Mouse (Mus musculus): ENCODE data around the gene Gm27179.
"Not testable (repeated sequence)": the region's sequence is repeated elsewhere in the genome, so short reads cannot be mapped to it uniquely, and the experiment has no call there.

Gm27179 gene

DNA sequence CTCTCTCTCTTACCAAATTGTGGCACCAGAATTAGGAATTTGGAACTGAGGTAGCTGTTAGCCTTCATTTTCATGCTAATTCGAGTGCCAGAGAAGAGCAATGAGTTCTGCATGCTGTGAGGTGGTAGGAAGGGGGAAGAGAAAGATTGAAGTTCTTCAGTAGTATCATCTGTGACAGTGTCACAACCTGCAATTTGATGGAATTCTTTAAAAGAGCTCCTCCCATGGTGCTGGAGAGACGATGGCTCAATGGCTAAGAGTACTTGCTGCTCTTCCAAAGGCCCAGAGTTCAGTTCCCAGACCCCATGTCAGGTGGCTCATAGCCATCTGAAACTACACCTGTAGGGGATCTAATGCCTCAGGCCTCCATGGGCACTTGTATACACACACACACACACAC lies at the start of gene Gm27179:
Gm27179 (minus strand) TSS at position 101 of the 400 bp plus-strand sequence.
- not testable (repeated sequence) for DNase-seq (ENCODE audit: low spot score in 2 of 2)

DNA sequence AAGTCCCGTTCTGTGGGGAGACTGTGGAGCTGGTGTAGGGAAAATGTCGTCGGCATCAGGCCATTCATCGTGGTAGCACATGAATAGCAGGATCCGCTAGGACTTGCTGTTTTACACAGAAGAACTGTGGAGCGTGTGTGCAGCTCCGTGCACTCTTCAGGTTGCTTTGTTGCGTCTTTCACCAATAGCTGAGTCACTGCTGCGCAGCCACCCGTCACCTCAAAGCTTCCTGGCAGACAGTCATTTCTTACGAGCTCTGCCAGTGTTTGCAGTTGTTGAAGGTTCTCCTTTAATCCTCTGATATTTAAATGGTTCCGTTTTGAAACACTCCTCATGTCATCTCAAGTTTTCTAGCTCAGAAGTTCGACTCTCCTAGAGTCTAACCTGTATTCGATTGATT lies 45.2 kb upstream of the Gm27179 start:
- not testable (repeated sequence) for DNase-seq (ENCODE audit: low spot score in 2 of 2)

DNA sequence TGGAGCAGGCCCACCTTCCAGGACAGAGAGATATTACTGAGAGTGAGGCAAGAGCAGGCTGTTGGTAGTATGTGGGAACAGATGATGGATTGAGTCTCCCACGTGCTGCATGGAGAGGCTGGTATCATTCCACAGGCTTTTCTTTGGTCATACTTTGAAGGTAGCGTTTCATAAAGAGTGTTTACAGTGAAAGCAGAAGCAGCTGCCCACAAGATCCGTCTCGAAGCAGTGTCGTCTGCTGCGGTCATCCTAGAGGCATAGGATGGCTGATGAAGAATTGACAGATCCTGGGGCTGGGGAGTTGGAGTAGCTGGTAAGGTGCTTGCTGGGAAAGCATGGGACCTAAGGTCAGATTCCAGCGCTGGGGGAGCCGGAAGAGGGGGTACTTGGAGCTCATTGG lies 44.5 kb upstream of the Gm27179 start:
- not testable (repeated sequence) for DNase-seq (ENCODE audit: low spot score in 2 of 2)

DNA sequence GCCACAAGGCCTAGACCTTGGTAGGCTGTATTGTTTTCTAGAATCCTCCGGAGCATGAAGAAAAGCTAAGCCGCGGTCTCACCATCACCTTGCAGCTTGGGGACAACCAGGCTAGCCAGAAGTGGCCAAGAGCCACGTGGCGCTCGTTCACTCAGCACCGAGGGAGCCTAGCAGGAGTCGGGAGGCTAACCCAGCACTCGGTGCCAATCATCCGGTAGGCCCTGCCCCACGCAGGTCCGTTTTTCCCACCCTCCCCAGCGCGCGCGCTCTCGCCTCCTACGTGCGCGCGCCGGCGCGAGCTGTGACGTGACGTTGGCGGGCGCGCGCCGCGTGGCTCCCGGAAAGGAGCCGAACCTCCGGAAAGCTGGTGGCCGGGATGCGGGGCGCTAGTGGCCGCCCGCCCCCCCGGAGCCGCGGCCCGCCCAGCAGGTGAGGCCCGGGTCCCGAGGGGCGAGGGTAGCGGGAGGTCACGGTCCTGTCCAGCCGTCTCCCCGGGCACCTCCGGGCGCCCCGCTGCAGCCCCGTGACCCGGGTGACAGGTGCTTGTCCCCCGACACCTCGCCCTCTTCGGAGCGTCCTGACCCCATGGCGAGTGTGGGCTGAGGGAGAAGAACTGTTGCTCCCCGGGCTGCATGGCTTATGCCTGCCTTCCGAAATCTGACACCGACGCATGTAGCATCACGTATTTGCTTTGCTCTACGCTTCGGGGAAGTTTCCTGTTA lies 42.9 kb upstream of the Gm27179 start, which contains the start of gene Entpd4b:
Entpd4b (plus strand) TSS at position 315 of the 722 bp plus-strand sequence.
- DNase-seq (ENCODE audit: low spot score in 2 of 2), result not testable (repeated sequence)

DNA sequence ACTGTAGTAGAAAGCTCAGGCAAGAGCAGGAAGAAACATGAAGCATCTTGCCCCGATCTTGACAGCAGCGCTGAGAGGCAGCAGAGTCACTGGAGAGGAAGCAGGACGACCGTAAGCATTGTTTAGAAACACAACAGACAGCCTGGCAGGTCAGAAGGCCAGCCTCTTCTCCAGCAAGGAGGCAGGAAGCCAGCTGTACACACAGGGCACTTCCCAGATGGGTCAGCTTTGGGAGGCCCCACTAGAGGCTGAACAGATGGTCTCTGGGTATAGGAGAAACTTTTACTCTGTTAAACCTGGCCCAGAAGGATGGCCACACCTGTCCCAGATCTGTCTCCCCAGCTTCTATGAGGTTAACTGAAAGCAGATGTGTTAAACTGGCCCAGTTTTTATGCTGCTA lies 35.0 kb upstream of the Gm27179 start:
- not testable (repeated sequence) for DNase-seq (ENCODE audit: low spot score in 2 of 2)

DNA sequence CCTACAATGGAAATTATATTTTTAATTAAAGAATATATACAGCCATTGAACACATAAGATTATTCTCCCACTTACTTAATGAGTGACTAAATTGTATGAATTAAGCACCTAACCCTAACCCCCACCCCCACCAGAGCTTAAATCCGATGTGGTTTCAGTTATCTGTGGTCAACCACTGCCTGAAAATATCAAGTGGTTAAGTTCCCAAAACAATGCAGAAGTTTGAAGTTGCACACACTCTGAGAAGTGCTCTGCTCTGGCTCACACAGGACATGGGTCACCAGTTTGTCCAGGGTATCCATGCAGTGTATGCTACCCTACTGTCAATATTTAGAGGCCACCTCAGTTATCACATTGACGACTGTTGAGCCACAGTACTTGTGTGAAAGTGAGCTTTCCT lies 32.7 kb upstream of the Gm27179 start:
- not testable (repeated sequence) for DNase-seq (ENCODE audit: low spot score in 2 of 2)

DNA sequence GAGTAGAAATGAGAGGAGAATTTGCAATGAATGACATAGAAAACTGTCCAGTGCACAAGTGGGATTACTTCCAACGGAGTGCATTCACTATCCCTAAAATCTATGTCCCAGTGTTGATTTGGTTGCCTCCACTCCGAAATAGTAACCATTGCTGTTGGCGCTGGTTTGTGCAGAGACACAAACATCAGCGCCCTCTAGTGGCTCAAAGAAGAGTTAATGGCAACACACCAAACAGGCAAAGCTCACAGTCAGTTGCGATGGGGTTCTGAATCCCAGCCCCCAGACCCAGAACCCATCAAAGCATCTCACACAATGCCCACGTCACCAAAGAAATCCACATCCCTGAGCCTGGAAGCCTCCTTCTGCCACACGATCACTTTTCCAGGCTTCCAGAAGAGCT lies 31.7 kb upstream of the Gm27179 start:
- DNase-seq (ENCODE audit: low spot score in 2 of 2), result not testable (repeated sequence)

DNA sequence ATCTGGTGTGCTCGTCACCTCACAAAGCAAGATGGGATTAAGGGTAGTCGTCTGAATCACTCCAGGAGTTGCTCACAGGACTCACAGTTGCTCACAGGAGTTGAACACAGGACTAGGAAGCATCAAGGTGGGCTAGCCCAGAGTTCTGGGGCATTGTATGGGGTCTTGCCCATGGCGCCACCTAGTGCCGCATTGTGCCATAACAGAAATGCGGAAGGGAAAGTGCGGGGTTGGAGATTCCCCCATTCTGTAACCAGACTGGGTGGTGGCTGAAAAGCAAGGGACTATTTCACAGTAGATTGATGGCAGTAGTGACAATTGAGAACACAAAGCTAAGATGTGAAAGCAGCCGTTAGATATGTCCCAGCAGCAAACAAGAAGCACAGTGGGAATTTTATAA lies 30.3 kb upstream of the Gm27179 start:
- not testable (repeated sequence) for DNase-seq (ENCODE audit: low spot score in 2 of 2)

DNA sequence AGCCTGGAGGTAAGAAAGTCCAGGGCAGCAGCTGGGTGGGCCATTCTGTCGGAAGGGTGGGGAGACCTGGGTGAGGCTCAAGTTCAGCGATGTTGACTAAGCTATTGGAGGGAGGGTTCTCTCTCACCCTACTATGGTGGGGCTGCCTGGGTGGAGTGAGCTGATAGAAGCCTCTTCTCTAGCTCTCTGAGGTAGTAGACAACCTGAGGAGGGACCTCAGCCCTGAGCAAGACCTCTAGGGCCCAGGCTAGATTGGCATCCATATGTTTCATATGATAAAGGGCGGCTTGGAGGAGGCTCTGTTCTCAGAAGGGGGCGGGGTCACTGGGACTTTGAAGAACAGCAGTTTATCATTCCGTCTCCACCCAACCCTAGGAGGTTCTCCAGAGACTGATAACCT lies 27.8 kb upstream of the Gm27179 start:
- not testable (repeated sequence) for DNase-seq (ENCODE audit: low spot score in 2 of 2)

DNA sequence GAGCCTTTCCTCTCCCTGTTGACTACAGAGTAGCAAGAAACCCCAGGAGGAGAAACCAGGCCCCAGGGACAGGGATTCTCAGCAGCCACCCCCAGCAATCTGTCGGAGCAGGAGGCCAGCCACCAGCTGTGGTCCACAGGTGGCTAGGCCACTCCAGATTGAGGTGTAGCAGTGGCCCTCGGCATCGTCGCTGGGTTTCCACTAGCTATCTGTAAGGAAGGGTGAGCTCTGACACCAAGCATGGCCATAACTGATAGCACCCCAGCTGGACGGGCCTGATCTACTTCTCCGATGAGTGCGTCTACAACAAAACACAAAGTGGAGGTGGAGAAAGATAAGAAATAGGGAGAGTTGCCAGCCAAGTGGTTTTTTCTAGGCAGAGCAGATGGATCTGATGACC lies 24.2 kb upstream of the Gm27179 start:
- not testable (repeated sequence) for DNase-seq (ENCODE audit: low spot score in 2 of 2)

DNA sequence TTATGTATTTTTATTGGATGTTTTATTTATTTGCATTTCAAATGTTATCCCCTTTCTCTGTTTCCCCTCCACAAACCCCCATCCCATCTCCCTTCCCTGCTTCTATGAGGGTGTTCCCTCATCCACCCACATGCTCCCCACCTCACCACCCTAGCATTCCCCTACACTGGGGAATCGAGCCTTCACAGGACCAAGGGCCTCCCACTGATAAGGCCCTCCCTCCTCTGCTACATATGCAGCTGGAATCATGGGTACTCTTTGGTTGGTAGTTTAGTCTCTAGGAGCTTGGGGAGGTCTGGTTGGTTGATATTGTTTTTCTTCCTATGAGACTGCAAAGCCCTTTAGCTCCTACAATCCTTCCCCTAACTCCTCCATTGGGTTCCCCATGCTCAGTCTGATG lies 13.9 kb upstream of the Gm27179 start:
- DNase-seq (ENCODE audit: low spot score in 2 of 2), result not testable (repeated sequence)

DNA sequence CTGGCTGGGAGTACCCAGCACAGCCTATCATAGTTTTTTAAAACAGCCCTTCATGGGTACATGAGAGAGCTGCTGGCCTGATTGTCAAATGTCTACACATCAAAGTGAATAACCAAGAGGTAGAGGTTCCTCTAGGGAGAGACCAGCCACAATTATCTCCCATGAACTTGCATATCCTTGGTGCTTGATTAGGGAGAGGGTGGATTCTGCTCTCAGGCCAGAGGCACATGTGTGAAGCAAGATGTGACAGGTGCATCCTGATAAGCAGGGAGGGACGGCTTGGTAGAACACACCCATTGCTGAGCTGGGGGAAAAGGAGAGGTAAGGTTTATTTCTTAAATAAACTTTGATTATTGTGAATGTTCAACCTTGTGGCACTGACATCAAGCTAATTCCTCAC lies 10.7 kb upstream of the Gm27179 start:
- not testable (repeated sequence) for DNase-seq (ENCODE audit: low spot score in 2 of 2)

DNA sequence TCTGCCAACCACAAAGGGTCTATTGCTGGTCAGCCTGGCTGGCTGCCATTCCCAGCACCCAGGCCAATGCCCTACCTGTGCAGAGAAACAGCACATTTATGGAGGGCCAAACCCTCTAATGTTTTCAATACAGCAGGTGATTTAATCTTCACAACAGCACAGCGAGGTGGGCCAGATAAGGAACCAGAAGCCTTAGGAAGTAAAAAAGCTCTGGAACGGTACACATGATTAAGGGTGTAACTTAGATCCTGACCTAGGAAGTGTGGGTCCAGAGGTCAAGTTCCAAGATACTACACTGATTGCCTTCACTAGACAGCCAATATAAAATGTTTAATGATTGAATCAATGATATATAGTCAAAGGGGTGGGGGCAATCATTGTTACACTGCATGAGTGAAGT lies 8.5 kb upstream of the Gm27179 start:
- not testable (repeated sequence) for DNase-seq (ENCODE audit: low spot score in 2 of 2)

DNA sequence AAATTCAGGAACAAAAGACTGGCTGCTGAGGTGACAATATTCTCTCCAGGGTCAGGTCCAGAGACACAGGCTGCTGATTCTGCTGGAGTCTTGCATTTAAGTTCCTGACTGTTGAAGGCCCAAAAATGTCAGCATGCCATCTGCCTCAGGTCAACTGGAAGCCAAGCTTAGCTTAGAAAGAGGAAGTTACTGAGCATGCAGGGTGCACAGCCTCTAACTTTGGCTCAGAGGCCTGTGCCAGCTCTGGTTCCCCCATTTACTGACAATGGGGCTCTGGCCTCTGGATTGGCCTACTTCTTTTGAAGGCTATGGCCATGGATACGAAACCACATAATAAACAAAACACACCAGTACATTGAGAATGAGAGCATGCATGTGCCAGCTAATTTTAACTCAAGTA lies 5.3 kb downstream of the Gm27179 start:
- not testable (repeated sequence) for DNase-seq (ENCODE audit: low spot score in 2 of 2)

DNA sequence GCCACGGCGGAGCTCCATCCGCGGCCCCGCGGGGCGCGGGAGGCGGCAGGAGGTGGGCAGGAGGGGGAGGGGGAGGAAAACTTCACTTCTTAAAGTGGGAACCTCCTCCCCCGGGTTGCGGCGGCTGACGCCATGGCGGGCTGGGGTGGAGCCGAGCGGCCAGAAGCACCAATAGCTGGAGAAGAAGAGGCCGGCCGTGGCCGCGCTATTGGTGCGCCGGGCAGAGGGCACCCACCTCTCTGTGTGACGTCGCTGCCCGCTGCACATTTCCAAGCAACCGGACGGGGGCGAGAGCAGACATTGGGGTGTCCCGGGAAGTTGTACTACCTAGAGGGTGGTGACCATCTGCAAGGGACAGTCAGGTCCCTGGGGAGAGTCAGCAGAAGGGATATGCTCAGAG lies 9.2 kb downstream of the Gm27179 start, which contains the start of gene Gm16867:
Gm16867 (minus strand) TSS at position 189 of the 400 bp plus-strand sequence.
- not testable (repeated sequence) for DNase-seq (ENCODE audit: low spot score in 2 of 2)

DNA sequence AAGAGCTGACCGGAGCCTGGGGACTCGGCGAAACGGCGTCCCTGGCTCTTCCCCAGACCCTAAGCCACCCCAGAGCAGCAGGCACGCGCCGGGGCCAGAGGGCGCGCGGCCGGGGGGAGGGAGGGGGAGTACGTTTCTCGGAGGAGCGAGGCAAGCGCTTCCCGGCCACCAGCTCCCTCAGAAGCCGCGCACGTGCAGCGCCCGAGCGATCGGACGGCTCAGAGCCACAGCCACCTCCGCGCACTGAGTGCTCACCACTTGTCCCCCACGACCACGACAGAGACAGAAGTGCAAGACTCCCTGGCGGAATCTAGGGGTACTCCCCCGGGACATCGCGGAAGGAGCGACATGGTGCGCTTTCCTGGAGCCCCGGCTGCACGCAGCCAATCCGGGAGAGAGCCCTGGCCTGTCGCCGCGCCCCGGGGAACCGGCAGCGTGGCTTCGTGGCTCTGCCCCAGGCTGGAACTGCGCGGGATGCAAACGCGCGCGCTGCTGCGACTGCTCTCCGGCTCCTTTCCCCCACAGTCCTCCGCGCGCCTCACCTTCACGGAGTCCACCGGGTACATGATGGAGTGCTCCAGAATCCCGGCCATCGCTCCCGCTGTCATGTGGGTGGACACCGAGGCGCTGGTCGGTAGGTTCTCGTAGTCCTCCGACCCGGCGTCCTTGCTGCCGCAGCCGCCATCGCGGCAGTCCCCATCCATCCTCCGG lies 9.8 kb downstream of the Gm27179 start:
- DNase-seq (ENCODE audit: low spot score in 2 of 2), result not testable (repeated sequence)

DNA sequence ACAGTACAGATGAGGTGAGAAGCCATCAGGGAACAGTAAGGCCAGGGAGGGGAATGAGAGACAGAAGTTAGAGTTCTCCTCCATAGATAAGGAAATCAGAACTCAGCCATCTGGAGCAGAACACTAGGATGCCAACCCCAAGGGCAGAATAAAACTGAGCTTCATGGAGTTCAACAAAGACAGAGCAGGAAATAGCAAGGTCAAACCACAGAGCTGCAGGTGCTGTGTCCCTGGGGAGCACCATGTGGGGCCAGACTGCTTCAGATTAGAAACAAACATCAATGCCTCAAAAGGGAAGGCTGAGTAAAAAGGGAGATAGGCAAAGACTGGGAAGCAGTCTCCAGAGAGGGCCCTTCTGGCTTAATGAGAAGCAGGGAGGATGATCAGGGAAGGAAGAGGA lies 16.1 kb downstream of the Gm27179 start:
- DNase-seq (ENCODE audit: low spot score in 2 of 2), result not testable (repeated sequence)

DNA sequence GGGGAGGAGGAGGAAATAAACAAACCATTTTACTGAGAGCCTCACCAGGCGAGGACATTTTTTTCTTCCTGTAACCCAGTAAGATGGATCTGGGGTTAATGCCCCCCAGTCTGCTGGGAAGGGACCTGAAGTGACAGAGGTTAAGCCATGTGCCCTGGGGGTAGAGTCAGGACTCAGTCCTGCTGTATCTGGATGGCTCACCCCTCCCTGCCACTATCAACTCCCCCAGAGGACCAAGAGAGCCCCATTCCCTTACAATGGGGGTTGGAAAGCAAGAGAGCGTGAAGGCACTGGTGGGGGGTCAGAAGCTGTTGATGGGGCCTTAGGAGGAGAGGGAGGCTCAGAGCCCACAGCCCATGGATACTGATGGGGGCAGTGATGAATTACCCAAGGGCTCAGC lies 17.4 kb downstream of the Gm27179 start:
- DNase-seq (ENCODE audit: low spot score in 2 of 2), result not testable (repeated sequence)

DNA sequence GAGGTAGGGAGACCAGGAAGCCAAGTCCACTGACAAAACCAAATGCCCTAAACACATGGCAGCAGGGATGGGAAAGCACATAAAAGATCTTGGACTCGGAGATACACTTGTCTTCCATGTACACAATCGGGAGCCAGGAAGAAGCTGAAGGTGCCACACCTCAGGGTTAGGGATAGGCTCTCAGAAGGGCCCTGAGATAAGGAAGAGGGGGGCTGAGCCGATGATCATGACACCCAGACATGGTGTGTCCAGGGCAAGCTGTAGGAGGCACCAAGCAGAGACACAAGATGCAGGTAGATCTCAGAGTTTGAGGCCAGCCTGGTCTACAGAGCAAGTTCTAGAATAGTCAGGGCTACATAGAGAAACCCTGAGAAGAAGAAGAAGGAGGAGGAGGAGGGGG lies 17.8 kb downstream of the Gm27179 start:
- DNase-seq (ENCODE audit: low spot score in 2 of 2), result not testable (repeated sequence)

DNA sequence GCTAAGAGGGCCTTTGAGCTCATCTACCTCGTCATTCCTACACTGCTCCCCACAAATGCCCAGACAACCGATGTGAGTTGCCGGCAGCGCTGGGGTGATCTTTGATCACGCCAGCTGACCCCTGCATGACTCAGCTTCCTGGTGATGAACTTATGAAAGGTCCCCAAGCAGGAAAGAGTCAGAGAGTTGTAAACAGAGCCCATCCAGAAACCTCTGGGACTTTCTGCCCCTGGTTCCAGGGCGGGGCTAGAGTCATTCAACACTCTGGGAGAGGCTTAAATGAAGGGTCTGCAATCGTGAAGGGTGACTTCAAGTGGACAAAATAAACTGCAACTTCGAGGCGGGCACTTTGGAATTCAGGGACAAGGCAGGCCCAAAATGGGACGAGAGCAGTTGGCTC lies 24.3 kb downstream of the Gm27179 start:
- DNase-seq (ENCODE audit: low spot score in 2 of 2), result not testable (repeated sequence)

DNA sequence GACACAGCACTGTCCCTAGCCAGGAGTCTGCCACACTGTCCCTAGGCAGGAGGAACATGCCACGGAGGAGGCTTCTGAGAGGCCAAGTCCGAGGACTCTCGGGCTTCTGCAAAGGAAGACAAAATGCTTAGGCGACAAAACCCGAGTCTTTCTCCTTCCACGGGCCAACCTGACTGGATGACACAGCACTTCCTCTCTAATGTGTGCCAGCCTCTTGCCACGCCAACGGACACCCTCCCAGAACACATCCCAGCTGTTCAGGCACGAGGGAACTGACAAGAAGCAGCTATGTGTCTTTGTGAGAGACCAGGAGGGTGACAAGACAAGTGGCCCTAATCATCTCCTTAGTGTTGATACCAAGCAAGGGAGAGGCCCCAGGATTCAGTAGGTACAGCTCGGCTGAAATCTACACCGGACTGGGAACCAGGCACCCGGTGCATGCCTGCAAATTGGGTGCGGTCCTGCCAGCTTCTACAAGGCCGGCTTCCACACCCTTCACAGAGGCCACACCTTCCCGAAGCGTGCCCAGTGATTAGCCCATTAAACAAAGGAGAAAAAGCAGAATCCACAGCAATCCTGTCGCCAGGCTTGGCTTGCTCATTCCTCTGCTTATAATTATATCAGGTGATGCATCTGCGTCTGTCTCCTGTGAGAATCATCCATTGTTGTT lies 26.7 kb downstream of the Gm27179 start:
- not testable (repeated sequence) for DNase-seq (ENCODE audit: low spot score in 2 of 2)

DNA sequence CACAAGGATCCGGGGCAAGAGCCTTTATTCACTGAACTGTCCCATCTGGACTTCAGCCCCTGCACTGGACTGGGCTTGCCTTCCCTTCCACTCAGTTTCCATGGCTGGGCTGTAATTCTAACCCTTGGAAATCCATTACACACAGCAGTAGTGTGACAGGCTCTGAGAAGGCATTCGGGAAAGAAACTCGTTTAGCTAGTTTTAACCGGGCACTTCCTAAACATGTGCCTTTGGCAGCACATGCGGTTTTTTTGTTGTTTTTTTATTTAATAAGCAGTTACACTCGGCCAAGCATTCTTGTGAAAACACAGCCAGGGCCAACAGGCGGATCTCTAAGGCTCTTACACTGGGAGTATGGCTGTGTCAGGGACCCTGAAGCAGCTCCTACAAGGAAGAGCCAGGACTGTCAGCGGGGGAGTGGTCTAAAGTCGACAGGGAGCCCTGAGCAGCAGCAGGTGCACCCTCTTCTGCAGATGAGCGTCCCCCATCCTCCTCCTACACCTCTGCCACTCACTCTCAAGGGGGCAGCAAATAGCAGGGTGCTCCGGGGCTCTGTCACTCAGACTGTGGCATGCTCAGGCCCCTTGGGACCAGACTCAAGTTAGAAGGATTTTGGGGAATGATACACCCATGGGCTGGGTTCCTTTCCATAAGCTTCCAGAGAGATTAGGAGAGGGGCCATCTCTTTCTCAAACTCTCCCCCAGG lies 38.3 kb downstream of the Gm27179 start:
- not testable (repeated sequence) for DNase-seq (ENCODE audit: low spot score in 2 of 2)
